Mouse (Mus musculus) forebrain, postnatal 0 days (tissue): ENCODE data around the gene Klhl18. TPM values are rescaled to one million over a fixed set of nuclear protein-coding genes. Genes with fewer than 3 reads are reported as not detected.
A peak's percentile ranks its signal among the peaks of the same experiment; 100 is the strongest.

Experiments used
- ATAC-seq: fragments of 200-750 bp; cut with Nextera tagmentation; 2 replicates; pipeline ENCODE4 v1.8.0; 2017; ENCODE audit warnings: mild to moderate bottlenecking, moderate library complexity
- DNase-seq: peaks from one replicate; pipeline ENCODE4 v3.0.0-alpha.2; 2015
- H3K27ac ChIP-seq: fragments of 300-500 bp; sonication (generic); 2 replicates; pipeline ENCODE4 v1.5.1; 2014; ENCODE audit warnings: low read depth, mild to moderate bottlenecking, antibody characterized with exemption, low read length, moderate library complexity, mixed read lengths
- H3K27me3 ChIP-seq: fragments of 300-500 bp; sonication (generic); 2 replicates; pipeline ENCODE4 v1.6.1; 2014; ENCODE audit warnings: mild to moderate bottlenecking, low read length, mixed read lengths; ENCODE audit not compliant: insufficient read depth
- H3K36me3 ChIP-seq: fragments of 300-500 bp; sonication (generic); 2 replicates; pipeline ENCODE4 v1.6.1; 2014; ENCODE audit warnings: mild to moderate bottlenecking, moderate library complexity; ENCODE audit not compliant: insufficient read depth
- H3K4me1 ChIP-seq: fragments of 300-500 bp; sonication (generic); 2 replicates; pipeline ENCODE4 v1.6.1; 2014; ENCODE audit warnings: antibody characterized with exemption; ENCODE audit not compliant: insufficient read depth
- H3K4me2 ChIP-seq: fragments of 300-500 bp; sonication (generic); 2 replicates; pipeline ENCODE4 v1.6.1; 2014; ENCODE audit warnings: low read depth, mild to moderate bottlenecking, moderate library complexity
- H3K4me3 ChIP-seq: fragments of 300-500 bp; sonication (generic); 2 replicates; pipeline ENCODE4 v1.5.1; 2014; ENCODE audit warnings: low read depth, low read length, mixed read lengths
- H3K9ac ChIP-seq: fragments of 300-500 bp; sonication (generic); 2 replicates; pipeline ENCODE4 v1.6.1; 2014; ENCODE audit warnings: mild to moderate bottlenecking
- H3K9me3 ChIP-seq: fragments of 300-500 bp; sonication (generic); 2 replicates; pipeline ENCODE4 v1.6.1; 2016; ENCODE audit warnings: low read length
- CTCF ChIP-seq: sonication (generic); IDR thresholded peaks from 2 replicates; pipeline ENCODE4 v1.5.1; 2016; ENCODE audit warnings: antibody characterized with exemption, control low read depth, low read depth
- WGBS: fragments of 180-500 bp; shearing (Covaris S2); extraction: QIAGEN DNeasy Blood & Tissue Kit; methylation state at CpG from one replicate; pipeline ENCODE4 v1.1.7; 2014; 5-methylcytosine and 5-hydroxymethylcytosine counted together
- polyA plus RNA-seq: library from polyadenylated mRNA; unstranded; fragments of >200 nt; fragmentation: Nextera tagmentation; extraction: Ambion mirVana; gene quantifications from 2 replicates; pipeline ENCODE4 v1.2.1, GENCODE M21; 2015
- total RNA-seq: library from RNA; depleted of rRNA; stranded (reverse); fragments of >200 nt; gene quantifications from 2 replicates; pipeline ENCODE4 v1.2.3, GENCODE M21; 2014; rRNA removed

Gene Klhl18
- total RNA-seq (28.2 and 36.8 TPM in 2 replicates), polyA plus RNA-seq (15.6 and 19.3 TPM in 2 replicates)

DNA sequence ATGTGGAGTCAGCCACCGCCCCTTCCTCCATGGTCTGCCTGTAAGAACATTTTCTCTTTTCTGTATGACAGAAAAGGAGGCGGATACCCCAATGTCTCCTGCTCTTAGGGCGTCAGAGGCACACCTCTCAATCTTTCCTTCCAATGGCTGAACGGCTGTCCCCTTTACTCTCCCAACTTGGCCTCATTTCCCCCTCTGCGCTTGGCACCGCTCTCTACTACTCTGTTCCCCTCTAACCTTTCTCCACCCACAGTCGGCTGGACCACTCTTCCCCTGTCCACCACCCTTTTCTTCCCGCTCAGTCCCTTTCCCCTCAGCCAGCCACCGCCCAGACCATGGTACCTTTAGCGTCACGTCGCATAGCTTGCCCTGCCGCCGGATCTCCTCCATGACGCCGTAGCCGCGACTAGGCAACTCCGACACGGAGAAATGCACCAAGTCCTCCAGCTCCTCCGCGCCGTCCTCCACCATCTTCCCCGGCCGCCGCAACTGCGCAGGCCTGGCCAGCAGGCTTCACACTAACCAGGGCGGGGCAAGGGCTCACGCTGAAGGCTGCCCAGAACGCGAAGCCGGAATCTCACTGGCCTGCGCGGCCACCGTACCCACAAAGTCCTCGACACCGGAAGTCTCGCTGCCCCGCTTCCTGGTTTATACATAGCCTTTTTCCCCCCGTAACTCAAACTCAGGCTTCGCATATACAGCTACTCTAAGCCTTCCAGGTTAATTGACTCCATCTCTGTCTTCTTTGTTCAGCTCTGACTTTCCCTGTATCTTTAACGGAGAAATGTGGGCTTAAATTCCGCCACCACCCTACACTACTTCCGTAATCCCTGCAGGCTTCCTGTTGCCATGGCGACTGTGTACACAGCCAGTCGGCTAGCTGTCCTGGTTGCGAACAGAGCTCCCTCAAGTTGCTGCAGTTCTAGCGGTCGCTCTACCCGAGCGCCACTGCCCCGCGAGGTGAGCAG, at the start of gene Klhl18, which contains the start of gene Kif9:
Klhl18 (minus strand) TSS at position 571 of the 968 bp plus-strand sequence.
Kif9 (plus strand) TSS at position 835 of the 968 bp plus-strand sequence.
- peak; percentile 98 for DNase-seq
- TF ChIP-seq CTCF = peak; percentile 17; the same call in 1 of the 2 replicates
- peak; percentile 98 for ATAC-seq
- peak within 1 kb of the TSS; percentile 87 for H3K27ac ChIP-seq
- peak within 1 kb of the TSS; percentile 71 for H3K9ac ChIP-seq
- peak within 1 kb of the TSS; percentile 74 for H3K4me2 ChIP-seq
- WGBS = 2% methylated on average over 53 of the region's 53 CpGs
- no peaks in the 10 kb centered on the region for H3K9me3 ChIP-seq
- no peaks in the 10 kb centered on the region for H3K27me3 ChIP-seq
- H3K4me1 ChIP-seq = peaks cover 11% of the 10 kb centered on the region
- H3K4me3 ChIP-seq = peak within 1 kb of the TSS; percentile 65
- no peaks in the 10 kb centered on the region for H3K36me3 ChIP-seq

DNA sequence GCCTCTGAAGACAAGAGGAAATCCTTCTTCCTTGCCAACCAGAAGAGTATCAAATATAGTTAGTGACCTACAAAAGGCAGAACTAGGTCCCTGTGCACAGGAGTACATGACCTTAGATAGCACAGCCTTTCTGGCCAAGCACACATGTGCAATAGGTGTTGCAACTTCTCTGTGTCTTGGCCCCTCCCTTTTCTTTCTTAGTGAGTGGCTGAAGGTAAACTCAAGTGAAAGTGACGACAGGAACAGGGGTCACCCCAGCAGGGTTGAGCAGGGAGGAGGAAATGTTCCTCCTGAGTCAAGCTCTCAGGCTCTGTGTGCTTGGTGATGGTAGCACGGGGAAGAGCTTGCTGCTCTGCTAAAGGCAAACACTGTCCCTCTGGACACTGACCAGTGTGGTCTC, 49.2 kb upstream of the Klhl18 start:
- Histone ChIP-seq H3K36me3 (no peaks in the 10 kb centered on the region), H3K4me3 (no peak overlapping the region), H3K27ac (no peak overlapping the region), H3K9me3 (no peaks in the 10 kb centered on the region), H3K27me3 (no peaks in the 10 kb centered on the region), H3K4me1 (no peaks in the 10 kb centered on the region), H3K4me2 (no peak overlapping the region), H3K9ac (no peak overlapping the region)
- no peak for TF ChIP-seq CTCF
- no peak for DNase-seq
- WGBS = 54% methylated on average over 2 of the region's 2 CpGs
- ATAC-seq = no peak

DNA sequence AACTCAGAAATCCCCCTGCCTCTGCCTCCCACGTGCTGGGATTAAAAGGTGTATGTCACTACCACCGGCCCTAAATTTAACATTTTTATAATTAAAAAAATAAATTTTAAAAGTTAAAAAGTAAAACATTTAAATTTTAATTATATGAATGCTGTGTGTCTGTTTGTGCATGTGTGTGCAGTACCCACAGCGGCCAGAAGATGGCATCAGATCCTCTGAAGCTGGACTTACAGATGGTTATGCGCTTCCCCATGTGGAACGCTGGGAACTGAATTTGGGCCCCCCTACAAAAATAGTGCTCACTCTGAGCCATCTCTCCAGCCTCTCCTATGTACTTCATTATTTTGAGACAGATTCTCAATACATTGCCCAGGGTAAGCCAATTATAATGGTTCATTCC, 14.4 kb upstream of the Klhl18 start:
- DNase-seq = no peak
- no peak overlapping the region for H3K27ac ChIP-seq

DNA sequence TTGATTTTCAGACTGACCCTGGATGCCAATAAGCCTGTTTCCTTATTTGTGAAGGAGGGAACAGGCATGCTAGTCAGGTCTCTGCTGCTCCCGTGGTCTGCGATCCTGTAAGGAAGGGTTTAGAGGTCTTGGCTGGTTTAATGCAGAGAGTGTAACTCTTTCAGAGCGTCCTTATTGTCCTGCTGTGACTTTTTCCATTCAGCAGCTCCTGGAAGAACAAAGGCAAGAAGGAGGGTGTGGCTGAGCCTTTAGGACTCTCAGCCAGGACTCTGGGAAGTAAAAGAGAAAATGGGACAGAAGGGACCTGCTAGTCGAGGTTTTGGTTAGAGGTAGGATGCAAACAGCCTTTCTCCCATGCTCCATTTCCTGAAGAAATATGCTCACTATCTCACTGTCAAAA, 12.3 kb upstream of the Klhl18 start:
- H3K9me3 ChIP-seq = 0 out of 2 replicates have a peak, but pooled peaks cover 3% of the 10 kb centered on the region
- DNase-seq (no peak), ATAC-seq (no peak)
- no peak overlapping the region for H3K9ac ChIP-seq
- no peak overlapping the region for H3K4me2 ChIP-seq
- no peak for TF ChIP-seq CTCF
- no peaks in the 10 kb centered on the region for H3K4me1 ChIP-seq
- H3K4me3 ChIP-seq = no peak overlapping the region
- WGBS = 17% methylated on average over 4 of the region's 4 CpGs
- H3K27me3 ChIP-seq = no peaks in the 10 kb centered on the region
- H3K27ac ChIP-seq = no peak overlapping the region
- H3K36me3 ChIP-seq = no peaks in the 10 kb centered on the region

More for the DNA sequence above, 14.4 kb upstream of the Klhl18 start:
- Histone ChIP-seq H3K9ac (no peak overlapping the region), H3K4me1 (no peaks in the 10 kb centered on the region), H3K27me3 (no peaks in the 10 kb centered on the region), H3K9me3 (0 out of 2 replicates have a peak, but pooled peaks cover 3% of the 10 kb centered on the region), H3K36me3 (no peaks in the 10 kb centered on the region), H3K4me3 (no peak overlapping the region), H3K4me2 (no peak overlapping the region)
- ATAC-seq = no peak
- WGBS = 66% methylated on average over 5 of the region's 5 CpGs
- TF ChIP-seq CTCF = peak; percentile 30

DNA sequence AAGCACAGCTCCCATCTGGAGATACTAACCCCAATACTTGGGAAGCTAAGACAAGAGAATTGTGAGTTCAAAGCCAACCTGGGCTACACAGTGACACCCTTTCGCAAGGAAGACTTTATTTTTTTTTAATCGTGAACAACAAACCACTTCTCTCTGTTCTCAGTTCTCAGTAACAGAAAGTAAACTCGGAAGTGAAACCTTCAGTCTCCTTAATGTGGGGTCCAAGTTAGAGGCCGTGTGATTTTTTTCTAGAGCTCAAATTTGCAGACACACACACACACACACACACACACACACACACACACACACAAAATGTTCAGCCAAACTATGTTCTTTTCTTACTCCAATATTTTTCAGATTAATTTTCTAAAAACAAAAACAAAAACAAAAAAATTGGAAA, 2.1 kb upstream of the Klhl18 start:
- Histone ChIP-seq H3K4me3 (no peak overlapping the region), H3K27me3 (no peaks in the 10 kb centered on the region), H3K4me2 (no peak overlapping the region), H3K4me1 (peaks cover 11% of the 10 kb centered on the region), H3K36me3 (no peaks in the 10 kb centered on the region), H3K27ac (no peak overlapping the region), H3K9me3 (no peaks in the 10 kb centered on the region), H3K9ac (no peak overlapping the region)
- 75% methylated on average over 4 of the region's 4 CpGs for WGBS
- TF ChIP-seq CTCF = no peak
- ATAC-seq (no peak), DNase-seq (no peak)

DNA sequence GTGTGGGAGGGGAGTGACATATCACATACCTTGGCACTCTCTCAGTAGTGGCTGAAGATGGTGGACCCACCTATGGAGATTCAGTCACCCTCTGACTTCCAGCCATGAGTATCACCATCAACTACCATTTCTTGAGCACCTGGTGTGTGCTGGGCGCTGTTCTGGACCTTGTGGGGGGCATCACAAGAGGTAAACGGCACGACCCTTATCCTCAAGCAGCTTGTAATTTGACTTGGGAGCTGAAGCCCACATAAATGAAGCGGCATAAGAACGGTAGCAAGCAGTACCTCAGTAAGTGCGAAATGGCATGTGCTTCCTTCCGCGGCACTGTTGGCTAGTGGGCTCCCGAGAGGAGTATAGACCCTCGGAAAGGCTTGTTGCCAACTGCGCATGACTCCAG, 1.5 kb upstream of the Klhl18 start:
- 55% methylated on average over 11 of the region's 11 CpGs for WGBS

DNA sequence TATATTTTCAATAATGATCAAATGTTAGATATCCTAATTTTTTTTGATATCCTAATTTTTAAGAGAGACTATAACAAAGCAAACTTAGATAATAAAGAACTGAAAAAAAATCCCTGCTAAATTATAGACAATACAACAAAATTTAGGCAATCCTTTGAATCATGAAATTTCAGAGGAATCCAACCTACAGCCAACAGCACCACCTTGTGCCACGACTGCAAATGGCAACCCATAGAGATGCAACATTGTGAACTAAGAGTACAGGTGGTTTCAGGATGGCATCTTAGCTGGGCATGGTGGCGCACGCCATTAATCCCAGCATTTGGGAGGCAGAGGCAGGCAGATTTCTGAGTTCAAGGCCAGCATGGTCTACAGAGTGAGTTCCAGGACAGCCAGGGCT, 10.3 kb downstream of the Klhl18 start:
- Histone ChIP-seq H3K36me3 (0 out of 2 replicates have a peak, but pooled peaks cover 4% of the 10 kb centered on the region), H3K4me3 (no peak overlapping the region), H3K27me3 (no peaks in the 10 kb centered on the region), H3K9ac (no peak overlapping the region), H3K9me3 (no peaks in the 10 kb centered on the region), H3K4me1 (no peaks in the 10 kb centered on the region), H3K27ac (no peak overlapping the region), H3K4me2 (no peak overlapping the region)
- ATAC-seq (no peak), DNase-seq (peak; percentile 19)
- peak; percentile 39; the same call in 1 of the 2 replicates for TF ChIP-seq CTCF
- 92% methylated on average over 3 of the region's 3 CpGs for WGBS

More for the DNA sequence above, 1.5 kb upstream of the Klhl18 start:
- ATAC-seq (no peak), DNase-seq (no peak)
- Histone ChIP-seq H3K36me3 (no peaks in the 10 kb centered on the region), H3K9me3 (no peaks in the 10 kb centered on the region), H3K27me3 (no peaks in the 10 kb centered on the region), H3K4me2 (no peak overlapping the region), H3K4me1 (peaks cover 11% of the 10 kb centered on the region), H3K27ac (no peak overlapping the region), H3K4me3 (no peak overlapping the region), H3K9ac (no peak overlapping the region)
- no peak for TF ChIP-seq CTCF
